Mouse (Mus musculus): Measurements from ENCODE around the gene Ptpn6. TPM values are rescaled to one million over a fixed set of nuclear protein-coding genes. Genes with fewer than 3 reads are reported as not detected.

Gene Ptpn6
- total and polyA plus RNA-seq, 2 experiments from 2014 or later = 2.3 to 3.2 TPM

DNA sequence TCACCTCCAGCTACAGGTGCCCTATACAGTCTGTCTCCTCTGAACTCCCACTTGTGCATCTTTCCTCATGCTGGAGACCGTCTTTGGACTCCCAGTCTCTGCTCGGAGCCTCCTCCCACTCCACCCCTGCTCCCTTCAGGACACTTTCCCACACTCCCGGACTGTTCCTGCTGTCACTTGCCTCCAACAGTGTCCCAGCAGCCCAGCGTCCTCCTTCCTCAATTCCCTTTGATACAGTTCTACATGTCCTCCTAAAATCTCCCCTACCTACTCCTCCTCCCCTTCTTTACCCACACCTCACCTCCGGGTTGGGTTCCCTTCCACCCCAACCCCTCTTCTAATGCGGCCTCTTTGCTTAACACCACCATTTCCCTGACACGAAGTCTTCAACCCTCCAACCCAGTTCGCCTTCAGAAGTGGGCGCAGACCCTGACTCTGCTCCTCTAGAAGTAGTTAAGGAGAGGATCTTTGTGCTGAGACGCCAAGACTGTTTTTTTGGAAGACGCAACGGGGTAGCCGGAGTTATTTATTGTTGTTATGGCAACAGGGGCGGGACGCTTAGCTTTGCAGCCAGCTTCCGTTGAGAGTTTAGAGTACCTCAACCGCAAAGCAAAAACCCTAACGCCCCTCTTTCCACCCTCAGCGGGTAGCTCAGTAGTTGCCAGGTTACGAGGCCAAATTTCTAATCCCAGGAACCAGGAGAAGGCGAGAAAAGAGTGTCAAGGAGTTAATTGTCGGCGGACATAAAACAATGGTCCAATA is 40.9 kb upstream of the Ptpn6 start, which contains the start of gene Lrrc23:
TSS of gene Lrrc23 (minus strand) at position 506 of the 762 bp plus-strand sequence.
- H3K4me2 ChIP-seq (ENCODE audit: low read depth, low read length, poor library complexity, severe bottlenecking) = peak within 1 kb of the TSS; percentile 48
- peak within 1 kb of the TSS; percentile 22 for H3K4me3 ChIP-seq (ENCODE audit: low read depth, low read length)
- DNase-seq (ENCODE audit: low spot score) (peak; percentile 84), ATAC-seq (ENCODE audit: low FRiP score) (peak; percentile 64)
- no peak for TF ChIP-seq CTCF (IDR thresholded peaks at IDR 0.05)
- WGBS = 1% methylated on average over 23 of the region's 23 CpGs
- no peaks in the 10 kb centered on the region for H3K9me3 ChIP-seq (ENCODE audit: low read length)
- H3K9ac ChIP-seq (replicated peaks; ENCODE audit: low read length, poor library complexity, severe bottlenecking) = peak within 1 kb of the TSS; percentile 14; the same call in 1 of the 2 replicates
- H3K4me1 ChIP-seq (ENCODE audit: insufficient read depth, low read length) = no peaks in the 10 kb centered on the region; the same call in 1 of the 2 replicates
- H3K27ac ChIP-seq (ENCODE audit: low read depth, low read length) = no peak within 1 kb of the TSS
- H3K36me3 ChIP-seq (ENCODE audit: insufficient read depth, low read length) = no peaks in the 10 kb centered on the region
- 0 out of 2 replicates have a peak, but pooled peaks cover 4% of the 10 kb centered on the region for H3K27me3 ChIP-seq (ENCODE audit: insufficient read depth, low read length)

DNA sequence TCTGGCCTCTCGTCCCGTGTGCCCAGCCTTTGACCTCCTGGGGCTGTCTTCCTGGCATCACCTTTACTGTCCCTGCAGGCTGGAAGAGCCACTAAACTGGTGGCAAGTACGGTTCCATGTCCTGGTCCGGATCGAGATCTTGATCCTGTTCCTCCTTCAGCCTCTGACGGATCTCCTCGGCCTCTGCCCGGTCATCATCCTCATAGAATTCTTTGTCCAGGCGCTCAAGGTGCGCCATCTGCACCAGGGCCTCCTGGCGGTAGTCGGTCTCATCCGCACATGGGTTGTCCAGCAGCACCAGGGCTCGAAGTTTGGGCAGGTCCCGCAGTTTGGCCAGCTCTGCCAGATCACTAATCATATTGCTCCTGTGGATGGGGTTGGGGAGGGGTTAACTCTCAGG is 32.0 kb upstream of the Ptpn6 start:
- H3K27ac ChIP-seq (ENCODE audit: low read depth, low read length) = no peak overlapping the region
- no peaks in the 10 kb centered on the region for H3K27me3 ChIP-seq (ENCODE audit: insufficient read depth, low read length)
- TF ChIP-seq CTCF (IDR thresholded peaks at IDR 0.05) = no peak
- WGBS = 90% methylated on average over 15 of the region's 15 CpGs
- no peak overlapping the region for H3K4me2 ChIP-seq (ENCODE audit: low read depth, low read length, poor library complexity, severe bottlenecking)
- DNase-seq (ENCODE audit: low spot score) = no peak
- no peak overlapping the region for H3K9ac ChIP-seq (replicated peaks; ENCODE audit: low read length, poor library complexity, severe bottlenecking)
- peaks cover 15% of the 10 kb centered on the region; the same call in 1 of the 2 replicates for H3K4me1 ChIP-seq (ENCODE audit: insufficient read depth, low read length)
- ATAC-seq (ENCODE audit: low FRiP score) = no peak
- 0 out of 2 replicates have a peak, but pooled peaks cover 2% of the 10 kb centered on the region for H3K36me3 ChIP-seq (ENCODE audit: insufficient read depth, low read length)
- no peak overlapping the region for H3K4me3 ChIP-seq (ENCODE audit: low read depth, low read length)
- H3K9me3 ChIP-seq (ENCODE audit: low read length) = no peaks in the 10 kb centered on the region

GRCm38 (mm10) chr6:124770013-124770412 is 31.5 kb upstream of the Ptpn6 start:
- Histone ChIP-seq H3K9ac (replicated peaks; ENCODE audit: low read length, poor library complexity, severe bottlenecking) (peak overlapping the region; percentile 76), H3K36me3 (ENCODE audit: insufficient read depth, low read length) (0 out of 2 replicates have a peak, but pooled peaks cover 2% of the 10 kb centered on the region), H3K4me2 (ENCODE audit: low read depth, low read length, poor library complexity, severe bottlenecking) (peak overlapping the region; percentile 75), H3K4me3 (ENCODE audit: low read depth, low read length) (peak overlapping the region; percentile 53), H3K9me3 (ENCODE audit: low read length) (no peaks in the 10 kb centered on the region), H3K27ac (ENCODE audit: low read depth, low read length) (peak overlapping the region; percentile 60), H3K27me3 (ENCODE audit: insufficient read depth, low read length) (no peaks in the 10 kb centered on the region), H3K4me1 (ENCODE audit: insufficient read depth, low read length) (peaks cover 15% of the 10 kb centered on the region; the same call in 1 of the 2 replicates)
- no peak for DNase-seq (ENCODE audit: low spot score)
- TF ChIP-seq CTCF (IDR thresholded peaks at IDR 0.05) = no peak
- no peak for ATAC-seq (ENCODE audit: low FRiP score)
- WGBS = 59% methylated on average over 7 of the region's 7 CpGs

DNA sequence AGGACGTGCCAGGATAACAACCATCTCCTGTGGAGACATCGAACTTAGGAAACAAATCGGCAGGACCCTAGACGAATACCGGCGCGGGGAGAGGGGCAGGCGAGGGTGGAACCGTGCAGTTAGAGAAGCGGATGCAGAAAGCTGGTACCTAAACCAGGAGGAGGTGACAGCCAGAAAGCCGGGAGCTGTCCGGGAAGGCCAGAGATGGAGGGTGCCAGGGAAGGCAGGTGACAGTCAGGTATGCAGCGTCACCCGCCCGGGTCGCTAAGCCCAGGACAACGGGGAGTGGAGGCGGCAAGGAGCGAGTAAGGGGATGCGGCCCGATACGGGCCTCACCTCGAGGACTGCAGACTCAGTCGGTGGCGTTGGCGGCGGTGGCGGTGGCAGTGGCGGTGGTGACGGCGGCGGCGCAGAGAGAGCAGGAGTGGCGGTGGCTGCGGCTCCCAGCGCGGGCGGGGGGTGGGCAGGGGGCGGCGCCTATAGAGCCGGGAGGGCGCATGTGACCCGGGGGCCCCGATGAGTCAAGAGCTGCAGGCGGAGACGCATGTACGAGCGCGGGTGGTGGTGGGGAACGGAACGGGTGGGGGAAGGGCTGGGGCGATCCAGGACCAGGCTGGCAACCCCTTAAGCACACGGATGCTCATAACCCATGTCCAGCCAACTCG is 30.7 kb upstream of the Ptpn6 start, which contains the start of gene Eno2:
TSS of gene Eno2 (minus strand) at position 573 of the 665 bp plus-strand sequence.
- Histone ChIP-seq H3K9ac (replicated peaks; ENCODE audit: low read length, poor library complexity, severe bottlenecking) (peak within 1 kb of the TSS; percentile 76), H3K9me3 (ENCODE audit: low read length) (no peaks in the 10 kb centered on the region), H3K36me3 (ENCODE audit: insufficient read depth, low read length) (0 out of 2 replicates have a peak, but pooled peaks cover 2% of the 10 kb centered on the region), H3K4me3 (ENCODE audit: low read depth, low read length) (peak within 1 kb of the TSS; percentile 53), H3K27me3 (ENCODE audit: insufficient read depth, low read length) (no peaks in the 10 kb centered on the region), H3K4me1 (ENCODE audit: insufficient read depth, low read length) (peaks cover 15% of the 10 kb centered on the region; the same call in 1 of the 2 replicates), H3K4me2 (ENCODE audit: low read depth, low read length, poor library complexity, severe bottlenecking) (peak within 1 kb of the TSS; percentile 75), H3K27ac (ENCODE audit: low read depth, low read length) (peak within 1 kb of the TSS; percentile 60)
- ATAC-seq (ENCODE audit: low FRiP score) (peak; percentile 89), DNase-seq (ENCODE audit: low spot score) (peak; percentile 82)
- 1% methylated on average over 53 of the region's 54 CpGs for WGBS
- TF ChIP-seq CTCF (IDR thresholded peaks at IDR 0.05) = no peak

- H3K27me3 ChIP-seq (ENCODE audit: insufficient read depth, low read length) = no peaks in the 10 kb centered on the region
- 6% methylated on average over 9 of the region's 9 CpGs for WGBS
- peak; percentile 2; the same call in 1 of the 2 replicates for ATAC-seq (ENCODE audit: low FRiP score)
- peak overlapping the region; percentile 76 for H3K9ac ChIP-seq (replicated peaks; ENCODE audit: low read length, poor library complexity, severe bottlenecking)
- no peaks in the 10 kb centered on the region for H3K9me3 ChIP-seq (ENCODE audit: low read length)
- TF ChIP-seq CTCF (IDR thresholded peaks at IDR 0.05) = no peak
- peak overlapping the region; percentile 75 for H3K4me2 ChIP-seq (ENCODE audit: low read depth, low read length, poor library complexity, severe bottlenecking)
- H3K4me1 ChIP-seq (ENCODE audit: insufficient read depth, low read length) = peaks cover 15% of the 10 kb centered on the region; the same call in 1 of the 2 replicates
- 0 out of 2 replicates have a peak, but pooled peaks cover 2% of the 10 kb centered on the region for H3K36me3 ChIP-seq (ENCODE audit: insufficient read depth, low read length)
- peak overlapping the region; percentile 60 for H3K27ac ChIP-seq (ENCODE audit: low read depth, low read length)
- peak overlapping the region; percentile 53 for H3K4me3 ChIP-seq (ENCODE audit: low read depth, low read length)
- DNase-seq (ENCODE audit: low spot score) = no peak
Measured at GRCm38 (mm10) chr6:124768704-124769044, 30.2 kb upstream of the Ptpn6 start.
